Mouse (Mus musculus) lung, postnatal 0 days (tissue): ENCODE results near the gene Grm7. TPM values are rescaled to one million over a fixed set of nuclear protein-coding genes. Genes with fewer than 3 reads are reported as not detected.

ENCODE experiments used
- ATAC-seq: fragments of 200-750 bp; cut with Nextera tagmentation; 2 replicates; pipeline ENCODE4 v1.8.0; 2017; ENCODE audit warnings: moderate library complexity
- DNase-seq: peaks from one replicate; pipeline ENCODE4 v3.0.0-alpha.2; 2016; ENCODE audit warnings: low spot score
- H3K27ac ChIP-seq: fragments of 300-500 bp; sonication (generic); 2 replicates; pipeline ENCODE4 v1.5.1; 2014; ENCODE audit warnings: antibody characterized with exemption, mild to moderate bottlenecking, low read length, mixed read lengths
- H3K27me3 ChIP-seq: fragments of 300-500 bp; sonication (generic); replicated peaks from 2 replicates; pipeline ENCODE4 v1.6.1; 2014; ENCODE audit warnings: low read length, mixed read lengths; ENCODE audit not compliant: insufficient read depth
- H3K36me3 ChIP-seq: fragments of 300-500 bp; sonication (generic); 2 replicates; pipeline ENCODE4 v1.6.1; 2014; ENCODE audit warnings: low read length, mixed read lengths; ENCODE audit not compliant: insufficient read depth
- H3K4me1 ChIP-seq: fragments of 300-500 bp; sonication (generic); 2 replicates; pipeline ENCODE4 v1.6.1; 2014; ENCODE audit warnings: antibody characterized with exemption, low read depth, low read length, mixed read lengths; ENCODE audit not compliant: insufficient read depth
- H3K4me2 ChIP-seq: fragments of 300-500 bp; sonication (generic); replicated peaks from 2 replicates; pipeline ENCODE4 v1.6.1; 2014; ENCODE audit warnings: low read depth, mild to moderate bottlenecking, low read length, moderate library complexity, mixed read lengths
- H3K4me3 ChIP-seq: fragments of 300-500 bp; sonication (generic); 2 replicates; pipeline ENCODE4 v1.5.1; 2014; ENCODE audit warnings: low read depth, low read length
- H3K9ac ChIP-seq: fragments of 300-500 bp; sonication (generic); replicated peaks from 2 replicates; pipeline ENCODE4 v1.6.1; 2014; ENCODE audit warnings: low read depth, mild to moderate bottlenecking
- H3K9me3 ChIP-seq: fragments of 300-500 bp; sonication (generic); 2 replicates; pipeline ENCODE4 v1.6.1; 2016; ENCODE audit warnings: low read length, mixed read lengths
- CTCF ChIP-seq: IDR thresholded peaks from 2 replicates; pipeline ENCODE4 v1.5.1; 2016; ENCODE audit warnings: antibody characterized with exemption, mild to moderate bottlenecking
- EP300 ChIP-seq: IDR thresholded peaks from 2 replicates; pipeline ENCODE4 v1.6.1; 2016; ENCODE audit warnings: antibody characterized with exemption, mild to moderate bottlenecking, control low read depth
- WGBS: fragments of 180-500 bp; shearing (Covaris S2); extraction: QIAGEN DNeasy Blood & Tissue Kit; methylation state at CpG from one replicate; pipeline ENCODE4 v1.1.7; 2014; 5-methylcytosine and 5-hydroxymethylcytosine counted together
- polyA plus RNA-seq: library from polyadenylated mRNA; unstranded; fragments of >200 nt; fragmentation: Nextera tagmentation; extraction: Ambion mirVana; gene quantifications from 2 replicates; pipeline ENCODE4 v1.2.1, GENCODE M21; 2015

The Grm7 gene
- polyA plus RNA-seq, 1 experiment from 2014 or later, result not detected

DNA sequence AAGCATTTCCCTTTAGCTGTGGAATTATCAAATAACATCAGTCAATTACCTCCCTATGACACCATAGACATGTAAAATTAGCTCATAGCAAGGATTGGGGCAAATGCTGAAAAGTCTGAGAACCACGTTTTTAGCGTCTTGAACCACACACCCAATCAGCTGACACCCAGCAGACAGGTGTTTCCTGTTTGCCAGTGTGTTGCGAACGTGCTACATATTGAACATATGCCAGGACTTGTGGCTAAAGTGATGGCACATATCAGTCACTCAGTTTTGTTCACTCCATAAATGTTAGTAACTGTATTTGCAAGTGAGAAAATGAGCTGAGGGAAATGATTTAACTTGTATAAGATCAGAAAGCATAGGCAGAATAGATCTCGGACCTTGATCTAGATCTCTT, 162.1 kb downstream of the Grm7 start:
- no peaks in the 10 kb centered on the region for H3K36me3 ChIP-seq
- H3K9me3 ChIP-seq, result no peaks in the 10 kb centered on the region
- H3K4me2 ChIP-seq, result no peak overlapping the region
- no peak for ATAC-seq
- TF ChIP-seq EP300 (no peak), CTCF (no peak)
- no peak overlapping the region for H3K4me3 ChIP-seq
- no peaks in the 10 kb centered on the region for H3K4me1 ChIP-seq
- DNase-seq, result no peak
- WGBS, result 40% methylated on average over 5 of the region's 5 CpGs
- no peak overlapping the region for H3K27ac ChIP-seq
- no peak overlapping the region for H3K9ac ChIP-seq
- H3K27me3 ChIP-seq, result no peaks in the 10 kb centered on the region

DNA sequence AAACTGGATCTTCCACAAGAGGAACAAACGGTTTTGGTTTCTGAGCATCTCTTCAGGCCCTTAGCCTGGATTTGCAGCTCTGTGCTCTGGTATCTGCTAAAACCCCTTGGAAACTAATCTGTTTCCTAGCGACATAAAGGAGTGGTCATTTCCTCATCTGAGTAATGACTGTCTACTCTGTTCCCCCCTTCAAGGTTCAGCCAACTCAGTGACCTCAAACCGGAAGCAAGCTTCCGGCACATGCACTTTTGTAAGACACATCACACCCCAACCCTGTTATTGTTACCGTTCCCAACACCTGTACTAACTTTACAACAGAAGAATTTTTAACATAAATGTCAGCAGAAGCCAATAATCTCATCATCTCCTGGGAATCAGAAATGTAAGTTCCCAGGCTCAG, 166.8 kb downstream of the Grm7 start:
- H3K27me3 ChIP-seq, result no peaks in the 10 kb centered on the region
- TF ChIP-seq EP300 (no peak), CTCF (no peak)
- no peaks in the 10 kb centered on the region for H3K36me3 ChIP-seq
- no peak for DNase-seq
- no peak overlapping the region for H3K9ac ChIP-seq
- 50% methylated on average over 5 of the region's 5 CpGs for WGBS
- no peak overlapping the region for H3K4me3 ChIP-seq
- no peaks in the 10 kb centered on the region for H3K9me3 ChIP-seq
- no peak overlapping the region for H3K4me2 ChIP-seq
- ATAC-seq, result no peak
- H3K27ac ChIP-seq, result no peak overlapping the region
- no peaks in the 10 kb centered on the region for H3K4me1 ChIP-seq

- 68% methylated on average over 2 of the region's 2 CpGs for WGBS
- Histone ChIP-seq H3K4me2 (no peak overlapping the region), H3K9me3 (no peaks in the 10 kb centered on the region), H3K27ac (no peak overlapping the region), H3K4me3 (no peak overlapping the region), H3K36me3 (no peaks in the 10 kb centered on the region), H3K27me3 (no peaks in the 10 kb centered on the region), H3K9ac (no peak overlapping the region), H3K4me1 (no peaks in the 10 kb centered on the region)
- ATAC-seq (no peak), DNase-seq (no peak)
- TF ChIP-seq CTCF (no peak), EP300 (no peak)
Observed at GRCm38 (mm10) chr6:110818236-110818635, 172.9 kb downstream of the Grm7 start.

DNA sequence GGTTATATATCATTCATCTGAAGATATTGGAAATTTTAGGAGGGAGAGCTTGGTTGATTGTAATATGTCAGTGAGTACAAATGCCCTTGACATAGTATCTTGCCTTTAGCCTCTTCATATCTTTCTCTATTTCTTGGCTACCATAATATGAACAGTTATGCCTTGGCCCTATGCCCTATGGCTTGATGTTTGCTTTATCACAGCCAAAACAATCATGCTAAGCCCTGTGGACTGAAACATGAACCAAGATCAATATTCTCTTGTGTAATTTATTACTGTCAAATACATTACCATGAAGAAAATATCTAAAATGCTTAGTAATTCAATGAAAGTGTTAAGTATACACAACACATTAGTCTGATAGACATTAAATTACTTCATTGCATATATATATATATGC, 222.9 kb downstream of the Grm7 start:
- no peak for ATAC-seq
- no peaks in the 10 kb centered on the region for H3K9me3 ChIP-seq
- DNase-seq, result no peak
- no peaks in the 10 kb centered on the region for H3K4me1 ChIP-seq
- no peak overlapping the region for H3K4me3 ChIP-seq
- H3K36me3 ChIP-seq, result no peaks in the 10 kb centered on the region
- H3K27ac ChIP-seq, result no peak overlapping the region
- no peak overlapping the region for H3K9ac ChIP-seq
- H3K4me2 ChIP-seq, result no peak overlapping the region
- TF ChIP-seq CTCF (no peak), EP300 (no peak)
- H3K27me3 ChIP-seq, result no peaks in the 10 kb centered on the region

- no peaks in the 10 kb centered on the region for H3K9me3 ChIP-seq
- H3K4me2 ChIP-seq, result no peak overlapping the region
- no peak overlapping the region for H3K27ac ChIP-seq
- H3K4me3 ChIP-seq, result no peak overlapping the region
- ATAC-seq (no peak), DNase-seq (no peak)
- no peaks in the 10 kb centered on the region for H3K27me3 ChIP-seq
- 69% methylated on average over 5 of the region's 5 CpGs for WGBS
- no peak overlapping the region for H3K9ac ChIP-seq
- no peaks in the 10 kb centered on the region for H3K36me3 ChIP-seq
- TF ChIP-seq CTCF (no peak), EP300 (no peak)
- no peaks in the 10 kb centered on the region for H3K4me1 ChIP-seq
Observed at GRCm38 (mm10) chr6:110982013-110982412, 336.6 kb downstream of the Grm7 start.

DNA sequence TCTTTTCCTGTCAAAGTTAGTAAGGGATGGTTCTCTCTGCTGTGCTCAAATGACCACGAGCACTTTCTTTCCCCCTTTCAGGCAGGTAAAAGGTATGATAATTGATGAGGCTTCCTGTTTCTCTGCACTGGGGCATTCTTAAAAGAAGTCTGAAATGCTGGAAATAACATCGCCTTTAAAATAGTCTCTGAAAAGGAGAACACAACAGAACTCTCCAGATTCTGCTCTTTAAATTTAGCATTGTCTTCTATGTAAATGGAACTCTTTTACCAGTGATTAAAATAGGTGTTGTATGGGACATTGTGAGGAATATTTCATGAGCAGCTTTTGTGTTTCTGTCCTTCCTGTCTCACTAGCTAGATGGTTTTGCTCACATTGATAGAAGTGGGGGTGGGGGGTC, 393.7 kb downstream of the Grm7 start:
- Histone ChIP-seq H3K9ac (no peak overlapping the region), H3K4me1 (no peaks in the 10 kb centered on the region), H3K36me3 (no peaks in the 10 kb centered on the region), H3K4me3 (no peak overlapping the region), H3K9me3 (no peaks in the 10 kb centered on the region), H3K4me2 (no peak overlapping the region), H3K27ac (no peak overlapping the region), H3K27me3 (no peaks in the 10 kb centered on the region)
- WGBS, result 49% methylated on average over 2 of the region's 2 CpGs
- TF ChIP-seq CTCF, result no peak
- TF ChIP-seq EP300, result no peak
- DNase-seq, result no peak
- no peak for ATAC-seq

GRCm38 (mm10) chr6:111045896-111046295, 400.5 kb downstream of the Grm7 start:
- no peak overlapping the region for H3K4me2 ChIP-seq
- TF ChIP-seq CTCF (no peak), EP300 (no peak)
- DNase-seq (no peak), ATAC-seq (no peak)
- no peaks in the 10 kb centered on the region for H3K36me3 ChIP-seq
- H3K9me3 ChIP-seq, result no peaks in the 10 kb centered on the region
- H3K4me3 ChIP-seq, result no peak overlapping the region
- no peaks in the 10 kb centered on the region for H3K27me3 ChIP-seq
- no peak overlapping the region for H3K9ac ChIP-seq
- 44% methylated on average over 2 of the region's 2 CpGs for WGBS
- H3K27ac ChIP-seq, result no peak overlapping the region
- no peaks in the 10 kb centered on the region for H3K4me1 ChIP-seq
